Mouse (Mus musculus) kidney, adult 10 weeks (tissue): ENCODE results near the gene Specc1l. TPM values are rescaled to one million over a fixed set of nuclear protein-coding genes. Genes with fewer than 3 reads are reported as not detected.

Experiments
- polyA plus RNA-seq: library from polyadenylated mRNA; stranded (reverse); fragments of 350-450 nt; fragmentation: Illumina TruSeq; extraction: RNeasy Lipid Tissue Mini Kit (QIAGEN cat#74804); gene quantifications from one replicate; pipeline ENCODE4 v1.2.3, GENCODE M21; 2014; ENCODE audit warnings: low read depth, low replicate concordance

The Specc1l gene
- 11.2 TPM for polyA plus RNA-seq

GRCm38 (mm10) chr10:75211807-75212645 lies at the start of gene Specc1l:
Specc1l (plus strand) TSS chr10:75212073.

GRCm38 (mm10) chr10:75316872-75316907 lies 104.8 kb downstream of the Specc1l start, which contains the start of gene Adora2a:
Adora2a (plus strand) TSS chr10:75316877.

Other genes with a start within 250 kb of the Specc1l start
- gene Gnaz, start 244.9 kb upstream of the Specc1l start, polyA plus RNA-seq: 1.3 TPM
- gene Rsph14, start 179.5 kb upstream of the Specc1l start, polyA plus RNA-seq: not detected
- gene Rab36, start 175.0 kb upstream of the Specc1l start, polyA plus RNA-seq: 0.57 TPM
- gene Bcr, start 151.5 kb upstream of the Specc1l start, polyA plus RNA-seq: 22.1 TPM
- gene Adora2a, start 104.8 kb downstream of the Specc1l start, polyA plus RNA-seq: not detected
- gene Upb1, start 189.0 kb downstream of the Specc1l start, polyA plus RNA-seq: 35.9 TPM